In the genomic region with DNA sequence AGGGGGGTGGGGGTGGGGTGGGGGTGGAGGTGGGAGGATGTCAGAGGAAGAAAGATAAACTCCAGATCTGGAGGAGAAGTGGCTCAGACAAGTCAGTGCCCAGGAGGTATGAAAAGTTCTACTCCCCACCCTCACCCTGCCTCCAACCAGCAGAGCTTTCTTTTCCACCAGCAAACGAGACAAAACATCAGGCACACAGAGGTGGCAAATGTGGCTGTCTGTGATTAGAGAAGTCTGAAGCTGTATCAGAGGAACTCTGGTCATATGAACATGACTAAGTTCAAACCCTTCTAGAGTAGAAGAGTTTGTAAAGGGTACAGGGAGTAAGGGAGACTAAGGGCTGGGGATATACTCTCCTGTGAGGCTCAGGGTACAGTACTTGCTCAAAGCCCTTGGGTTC, we compare ENCODE assay signal across 1 mouse cellular context.
TF ChIP-seq lines count a peak whose summit lies in the region.

No protein-coding gene starts in this region.

TF ChIP-seq in MEL, 35 proteins besides CTCF, POLR2A, EP300 and RAD21 (continued from another document):
- TF ChIP-seq GABPA (IDR thresholded peaks at IDR 0.05; ENCODE audit: low read depth, low read length) (no peak), TAL1 (IDR thresholded peaks at IDR 0.05; ENCODE audit: low read length) (peak; percentile 74), ZKSCAN1 (IDR thresholded peaks at IDR 0.05; ENCODE audit: low read depth, low read length) (no peak), JUND (IDR thresholded peaks at IDR 0.05; ENCODE audit: low read depth, low read length) (no peak), SIN3A (IDR thresholded peaks at IDR 0.05; ENCODE audit: low read length) (peak; percentile 44; the same call in 1 of the 2 replicates)
